Mouse (Mus musculus) ZHBTc4 (cell line): ENCODE data around the gene Cep128.

ENCODE experiments used
- DNase-seq: peaks from one replicate; pipeline ENCODE4 v3.0.0-alpha.2; 2011; ENCODE audit warnings: low read depth, low spot score

Gene Cep128

DNA sequence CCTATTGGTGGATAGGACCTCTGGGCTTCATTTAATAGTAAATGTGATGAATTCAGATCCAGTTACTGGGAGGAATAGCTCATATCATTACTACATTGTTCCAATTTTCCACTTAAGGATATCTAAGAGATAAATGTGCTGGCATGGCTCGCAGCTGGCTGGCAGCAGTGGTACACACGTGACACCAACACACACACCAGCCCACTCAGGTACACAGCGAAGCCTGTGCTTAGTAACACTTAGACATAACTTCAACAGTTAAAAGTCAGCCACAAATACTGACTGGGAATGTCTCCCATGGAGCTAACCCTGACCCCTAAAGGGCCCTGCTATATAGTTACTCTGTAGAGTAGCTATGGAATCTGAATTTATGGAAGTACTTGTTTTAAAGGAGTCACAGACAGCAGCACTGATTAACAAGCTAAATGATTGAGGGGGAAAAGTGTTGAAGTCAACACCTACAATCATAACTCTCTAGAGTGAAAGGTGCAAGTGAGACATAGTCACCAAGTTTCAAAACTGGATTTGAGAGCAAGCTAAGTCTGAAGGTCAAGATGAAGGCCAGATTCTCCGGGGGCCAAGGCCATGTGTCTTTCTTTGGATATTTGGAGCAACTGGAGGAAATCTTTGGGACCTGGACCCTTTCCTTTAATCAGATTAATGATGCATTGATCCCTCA lies 320.7 kb downstream of the Cep128 start:
- DNase-seq: no peak

DNA sequence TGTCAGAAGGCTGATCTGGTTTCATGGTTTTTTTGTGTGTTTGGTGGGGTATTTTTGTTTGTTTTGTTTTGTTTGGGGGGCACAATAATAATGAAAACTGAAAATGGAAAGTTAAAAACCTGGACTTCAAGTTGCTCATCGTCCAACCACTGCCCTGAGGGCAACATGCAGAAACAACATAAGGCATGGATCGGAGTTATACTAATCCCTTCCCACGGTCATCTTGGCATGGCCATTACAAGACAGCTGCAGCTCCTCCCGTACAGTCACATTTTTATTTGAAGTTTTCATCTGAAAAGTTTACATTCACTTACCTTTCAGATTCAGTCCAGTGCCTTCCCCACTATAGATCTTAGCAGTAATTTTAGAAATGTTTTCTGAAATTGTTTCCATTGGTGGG lies 321.5 kb downstream of the Cep128 start:
- no peak for DNase-seq

DNA sequence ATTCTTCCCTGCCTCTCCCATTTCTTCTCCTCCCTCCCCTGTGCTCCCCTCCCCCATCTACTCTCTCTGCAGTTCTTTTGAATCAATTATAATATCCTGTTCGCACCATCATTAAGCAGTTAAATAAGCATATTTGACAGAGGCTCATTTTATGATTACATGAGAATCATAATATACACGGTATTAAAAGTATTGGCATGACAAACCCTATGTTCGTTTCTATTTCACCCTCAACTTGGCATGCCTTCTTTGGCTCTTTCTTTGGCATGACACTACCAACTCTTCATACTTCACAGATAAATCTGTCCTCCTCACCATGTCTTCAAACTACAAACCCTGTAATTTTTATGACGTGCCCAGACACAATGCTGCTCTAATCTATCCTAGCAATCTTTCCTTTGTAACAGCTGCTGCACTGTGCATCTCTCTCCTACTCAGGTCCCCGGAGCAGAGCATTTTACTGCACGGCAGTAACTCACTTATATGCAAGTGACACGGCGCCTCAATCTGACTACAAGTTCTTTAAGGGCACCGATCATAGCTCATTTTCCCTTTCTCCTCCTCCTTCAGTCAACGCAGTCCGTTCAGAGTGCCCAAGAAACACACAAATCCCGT lies 324.4 kb downstream of the Cep128 start:
- DNase-seq: no peak

DNA sequence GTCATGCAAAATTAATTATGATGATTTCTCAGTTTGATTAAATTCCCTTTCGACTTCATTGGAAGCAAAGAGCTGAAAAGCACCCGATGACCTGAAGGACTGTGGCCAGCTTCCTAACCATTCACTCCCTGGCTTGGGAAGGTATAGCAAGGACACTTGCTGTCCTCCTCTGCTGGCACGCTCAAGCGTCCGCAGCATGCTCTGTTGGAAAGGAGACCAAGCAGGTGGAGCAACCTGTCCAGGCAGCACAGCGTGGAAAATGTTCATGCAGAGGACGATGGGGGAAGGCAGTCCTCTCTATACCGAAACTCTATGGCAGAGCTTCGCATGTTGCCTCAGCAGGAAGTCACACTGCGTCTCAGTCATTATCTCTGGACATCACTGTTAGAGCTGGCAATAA lies 327.3 kb downstream of the Cep128 start:
- DNase-seq: no peak

DNA sequence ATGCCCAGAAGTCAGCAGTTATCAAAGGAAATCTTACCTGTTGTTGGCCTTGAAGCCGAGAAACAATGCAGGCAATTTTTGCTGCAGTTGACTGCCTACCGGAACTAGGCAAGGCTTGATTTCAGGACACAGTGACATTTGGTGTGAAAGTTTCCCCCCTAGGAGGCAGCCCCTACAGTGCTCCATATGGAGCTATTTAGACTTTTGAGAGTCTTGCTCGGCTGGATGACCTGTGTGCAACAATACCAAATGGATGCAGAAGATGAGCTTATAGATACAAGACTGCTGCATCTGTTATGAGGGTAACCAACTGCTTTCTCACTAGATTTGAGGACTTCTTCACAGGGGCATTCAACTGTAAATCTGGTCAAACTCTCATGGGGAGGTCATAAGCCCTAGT lies 331.9 kb downstream of the Cep128 start:
- DNase-seq: no peak

- DNase-seq: no peak
These were observed 333.4 kb downstream of the Cep128 start for GRCm38 (mm10) chr12:91050593-91051325.

- no peak for DNase-seq
These were observed 342.8 kb downstream of the Cep128 start for GRCm38 (mm10) chr12:91041363-91041762.

GRCm38 (mm10) chr12:91040267-91040905 lies 343.8 kb downstream of the Cep128 start:
- no peak for DNase-seq

GRCm38 (mm10) chr12:91029116-91029515 lies 355.1 kb downstream of the Cep128 start:
- no peak for DNase-seq

GRCm38 (mm10) chr12:91027681-91028080 lies 356.5 kb downstream of the Cep128 start:
- no peak for DNase-seq

DNA sequence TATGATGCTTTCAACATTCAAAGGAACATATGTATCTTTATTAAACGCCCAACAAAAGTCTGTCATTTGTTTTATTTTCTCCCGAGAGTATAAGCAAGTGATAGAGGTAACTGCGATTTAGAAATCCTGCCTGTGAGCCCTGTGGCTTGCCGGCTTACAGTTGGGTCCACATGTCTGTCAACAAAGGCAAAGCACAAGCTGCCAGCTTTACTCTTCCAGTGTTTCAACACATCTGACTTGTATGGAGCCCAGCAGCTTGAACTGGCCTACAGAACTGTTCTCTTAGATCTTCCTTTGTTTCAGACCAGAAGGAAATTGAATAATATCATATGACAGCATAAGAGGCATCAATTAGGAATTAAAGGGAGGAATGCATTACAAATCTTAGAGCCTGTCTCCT lies 357.1 kb downstream of the Cep128 start:
- no peak for DNase-seq

- DNase-seq: no peak
These were observed 369.1 kb downstream of the Cep128 start for GRCm38 (mm10) chr12:91015075-91015474.

DNA sequence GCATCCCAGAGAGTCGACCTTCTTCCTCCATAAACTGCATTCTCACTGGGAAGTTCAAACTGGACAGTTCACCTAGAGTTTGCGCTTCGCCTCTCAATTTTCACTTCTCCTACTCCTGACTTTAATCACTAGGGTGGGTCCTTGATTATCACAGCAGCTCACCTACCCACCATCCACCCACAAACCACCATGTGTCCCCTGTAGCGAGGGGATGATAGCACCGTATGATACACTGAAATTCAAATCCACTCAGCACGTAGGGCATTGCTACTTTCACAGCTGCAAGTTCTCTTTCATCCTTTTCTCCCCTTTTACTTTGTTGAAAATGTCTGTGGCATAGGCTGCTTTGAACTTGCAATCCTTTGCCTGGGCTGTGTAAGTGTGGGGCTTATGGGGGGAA lies 371.2 kb downstream of the Cep128 start:
- no peak for DNase-seq

GRCm38 (mm10) chr12:91012184-91012583 lies 372.0 kb downstream of the Cep128 start:
- no peak for DNase-seq

GRCm38 (mm10) chr12:91008736-91009135 lies 375.5 kb downstream of the Cep128 start:
- no peak for DNase-seq

DNA sequence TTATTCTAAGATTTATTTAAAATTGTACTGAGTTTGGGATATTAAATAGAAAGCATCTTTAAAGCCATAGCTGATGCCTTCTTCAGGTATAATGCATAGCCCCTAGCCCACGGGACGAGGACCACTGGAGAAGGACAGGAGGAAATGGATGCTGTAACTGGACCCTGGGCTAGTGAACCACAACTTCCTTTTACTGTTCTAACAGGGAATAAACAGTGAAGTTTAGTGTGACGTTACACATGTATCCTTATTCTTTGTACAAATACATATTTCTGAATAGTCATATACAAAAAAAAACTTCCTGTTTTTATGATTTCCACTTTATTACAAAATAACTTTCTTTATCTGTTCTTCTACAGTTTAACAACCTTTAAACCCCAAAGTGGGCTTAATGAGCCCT lies 376.0 kb downstream of the Cep128 start:
- DNase-seq: no peak

DNA sequence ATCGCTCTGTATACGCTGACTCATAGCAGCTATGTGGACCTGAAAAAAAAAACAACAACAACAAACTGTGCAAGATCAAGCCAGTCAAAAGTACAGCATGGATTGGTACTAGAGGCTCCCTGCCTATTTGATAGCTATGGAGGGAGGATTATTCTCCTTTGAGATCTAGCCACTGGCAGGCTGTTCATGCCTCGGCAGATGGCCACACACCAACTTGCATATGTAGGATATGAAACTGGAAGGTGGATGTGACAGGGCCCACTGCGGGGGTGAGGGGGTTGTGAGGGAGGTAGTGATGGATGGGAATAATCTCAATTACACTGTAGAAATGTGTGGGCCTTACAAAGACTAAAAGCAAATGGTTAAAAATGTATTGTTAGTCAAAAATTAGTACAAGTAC lies 386.7 kb downstream of the Cep128 start:
- no peak for DNase-seq

DNA sequence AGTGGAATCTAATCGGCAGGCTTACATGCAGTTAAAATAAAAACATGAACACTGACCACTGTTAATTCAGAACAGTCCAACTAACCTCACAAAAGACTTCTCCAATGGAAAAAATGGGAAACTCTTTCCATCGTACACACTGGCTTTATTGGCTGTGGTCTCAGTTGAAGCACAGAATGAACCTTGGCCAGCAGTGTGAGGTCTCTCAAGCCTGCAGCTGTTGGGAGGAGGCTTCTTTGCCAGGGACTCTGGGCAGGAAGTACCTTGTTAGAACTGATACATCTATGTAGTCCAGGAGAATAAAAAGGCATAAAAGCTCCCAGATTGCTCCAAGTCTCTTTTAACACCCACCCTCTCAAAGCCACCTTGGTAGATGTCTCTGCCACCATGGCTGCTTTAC lies 390.9 kb downstream of the Cep128 start:
- no peak for DNase-seq

- DNase-seq: no peak
These were observed 396.4 kb downstream of the Cep128 start for GRCm38 (mm10) chr12:90987782-90988181.

DNA sequence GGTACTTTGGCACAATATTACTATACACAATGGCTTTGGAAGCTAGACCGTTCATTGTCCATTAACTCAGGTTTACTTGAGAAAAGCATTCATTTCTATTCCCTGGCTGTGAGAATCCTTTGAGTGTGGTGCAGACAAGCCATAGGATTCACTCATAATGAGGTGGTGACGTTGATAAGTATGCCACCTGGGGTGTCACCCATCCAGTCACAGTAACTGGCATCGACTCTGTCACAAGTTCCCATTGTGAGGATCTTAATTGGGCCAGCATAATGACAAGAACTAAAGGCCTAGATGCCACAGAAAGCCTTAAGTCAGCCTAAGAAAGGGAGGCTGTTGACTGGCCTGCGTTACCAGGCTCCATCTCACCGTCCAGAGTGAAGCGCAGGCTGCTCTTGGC lies 396.9 kb downstream of the Cep128 start:
- DNase-seq: no peak

- no peak for DNase-seq
These were observed 402.2 kb downstream of the Cep128 start for GRCm38 (mm10) chr12:90982018-90982417.

GRCm38 (mm10) chr12:90976406-90976805 lies 407.8 kb downstream of the Cep128 start:
- DNase-seq: peak; percentile 76
